Mouse (Mus musculus): Measurements from ENCODE around the gene Cxcr5.

The Cxcr5 gene

DNA sequence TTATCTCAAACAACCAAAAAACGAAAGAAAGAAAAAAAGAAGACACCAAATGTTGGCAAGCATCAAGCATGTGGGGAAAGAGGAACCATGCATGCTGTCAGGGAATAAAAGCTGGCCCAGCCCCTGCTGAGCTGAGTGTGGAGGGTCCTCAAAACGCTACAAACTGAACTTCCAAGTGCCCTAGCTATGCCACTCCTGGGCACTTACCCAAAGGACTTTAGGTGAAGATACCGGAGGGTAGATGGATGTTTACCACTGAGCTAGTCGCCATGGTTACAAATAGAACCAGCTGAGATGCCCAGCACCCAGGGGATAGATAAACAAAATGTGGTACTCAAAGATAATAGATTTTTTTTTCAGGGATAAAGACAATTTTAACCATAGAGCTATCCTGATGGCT, at the start of gene Cxcr5:
Gene Cxcr5 (minus strand): TSS at position 281 of the 400 bp plus-strand sequence.
- DNase-seq (ENCODE audit: low spot score): no peak

GRCm38 (mm10) chr9:44610371-44610770, 48.7 kb upstream of the Cxcr5 start:
- no peak for DNase-seq (ENCODE audit: low spot score)

DNA sequence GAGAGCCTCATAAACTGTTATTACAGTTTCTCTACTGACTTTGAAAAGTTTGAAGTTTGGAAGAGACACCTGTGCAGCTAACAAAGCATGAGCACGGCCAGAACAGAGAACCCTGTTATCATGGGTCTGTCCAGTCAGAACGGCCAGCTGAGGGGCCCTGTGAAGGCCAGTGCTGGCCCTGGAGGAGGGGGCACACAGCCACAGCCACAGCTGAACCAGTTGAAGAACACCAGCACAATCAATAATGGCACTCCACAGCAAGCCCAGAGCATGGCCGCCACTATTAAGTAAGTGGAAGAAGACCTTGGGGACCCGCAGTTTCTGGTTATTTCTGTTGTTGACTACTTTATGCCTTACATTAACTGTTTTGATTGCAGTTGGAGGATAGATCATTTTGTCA, 45.6 kb upstream of the Cxcr5 start:
- DNase-seq (ENCODE audit: low spot score): no peak

DNA sequence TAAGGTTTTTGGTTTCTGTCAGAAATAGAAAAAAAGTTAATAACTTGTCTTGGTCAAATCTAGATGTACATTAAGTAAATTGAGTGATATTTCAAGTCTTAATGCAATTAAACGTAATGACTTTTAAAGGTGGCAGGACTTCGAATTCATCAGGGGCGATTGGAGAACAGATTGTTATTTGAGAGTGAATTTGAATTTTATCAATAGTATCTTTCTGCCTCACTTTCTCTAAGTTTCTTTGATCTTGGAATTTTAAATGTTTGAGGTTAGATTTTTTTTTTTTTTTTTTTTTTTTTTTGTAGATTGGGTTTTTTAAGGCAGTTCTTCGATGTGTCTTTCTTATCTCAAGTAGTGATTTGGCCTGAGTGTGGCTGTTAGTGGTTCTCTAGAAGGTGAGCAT, 45.0 kb upstream of the Cxcr5 start:
- DNase-seq (ENCODE audit: low spot score): no peak

GRCm38 (mm10) chr9:44605616-44606165, 44.0 kb upstream of the Cxcr5 start:
- DNase-seq (ENCODE audit: low spot score): peak; percentile 23

- DNase-seq (ENCODE audit: low spot score): peak; percentile 74
Observed at GRCm38 (mm10) chr9:44604779-44605615, 43.3 kb upstream of the Cxcr5 start, which contains the start of gene Ddx6. Gene Ddx6 (plus strand): TSS chr9:44604892.

DNA sequence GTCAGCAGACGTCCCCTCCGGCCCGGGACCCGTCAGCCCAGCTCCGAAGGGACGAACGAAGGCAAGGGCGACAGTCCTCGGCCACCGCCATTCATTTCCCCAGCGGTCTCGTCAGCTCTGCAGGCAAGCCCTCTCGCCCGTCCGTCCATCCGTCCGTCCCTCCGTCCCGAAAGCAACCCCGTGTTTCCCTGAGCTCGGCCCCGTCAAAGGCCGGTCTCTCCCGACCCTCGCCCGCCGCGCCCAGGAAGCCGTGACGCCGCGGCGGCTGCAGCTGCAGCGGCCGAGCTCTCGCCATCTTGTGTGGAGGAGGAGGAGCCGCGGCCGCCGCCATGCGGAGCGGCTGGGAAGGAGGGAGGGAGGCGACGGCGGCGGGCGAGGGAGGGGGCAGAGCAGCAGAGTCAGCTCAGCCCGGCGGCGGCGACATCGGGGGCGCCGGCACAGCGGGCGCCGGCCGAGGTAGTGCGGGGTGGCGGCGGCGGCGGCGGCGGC, 42.7 kb upstream of the Cxcr5 start:
- DNase-seq (ENCODE audit: low spot score): peak; percentile 77

DNA sequence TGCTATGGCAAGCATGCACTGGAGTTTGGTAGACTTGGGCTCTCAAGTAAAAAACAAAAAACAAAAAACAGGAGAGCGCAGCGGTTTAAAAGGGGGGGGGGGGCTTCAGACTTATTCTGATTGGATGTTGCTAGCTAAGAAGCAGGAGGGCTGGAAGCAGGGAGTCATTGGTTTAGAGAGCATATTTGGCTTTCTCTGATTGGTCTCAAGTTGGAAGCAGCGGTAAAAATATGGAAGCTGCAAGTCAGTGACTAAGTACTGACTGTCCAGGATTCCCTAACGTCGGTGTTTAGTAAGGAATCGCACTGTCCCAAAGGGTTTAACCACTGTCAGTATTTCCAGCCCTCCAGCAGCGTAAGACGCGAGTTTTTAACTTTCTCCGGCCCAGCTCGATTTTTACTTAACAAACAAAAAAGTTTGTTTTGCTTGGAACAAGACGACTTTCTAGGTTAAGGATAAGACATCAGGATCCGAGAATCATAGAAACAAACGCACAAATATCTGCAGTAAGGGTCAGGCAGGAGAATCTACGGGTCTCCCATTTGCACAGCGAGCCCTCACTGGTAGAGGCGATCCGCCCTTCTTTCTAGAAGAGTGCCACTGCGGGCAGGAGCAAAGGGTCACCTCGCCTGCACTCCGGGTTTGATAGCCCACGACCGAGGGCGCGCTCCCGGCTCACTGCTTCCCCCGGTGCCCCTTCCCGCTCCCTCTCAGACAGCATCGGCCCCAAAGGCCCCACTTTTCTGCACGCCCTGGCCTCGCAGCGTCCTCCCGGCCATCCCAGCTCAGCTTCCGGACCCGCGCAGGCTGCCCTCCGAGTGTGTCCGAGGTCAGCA, 42.0 kb upstream of the Cxcr5 start:
- DNase-seq (ENCODE audit: low spot score): peak; percentile 81

GRCm38 (mm10) chr9:44602766-44603165, 41.1 kb upstream of the Cxcr5 start:
- no peak for DNase-seq (ENCODE audit: low spot score)

DNA sequence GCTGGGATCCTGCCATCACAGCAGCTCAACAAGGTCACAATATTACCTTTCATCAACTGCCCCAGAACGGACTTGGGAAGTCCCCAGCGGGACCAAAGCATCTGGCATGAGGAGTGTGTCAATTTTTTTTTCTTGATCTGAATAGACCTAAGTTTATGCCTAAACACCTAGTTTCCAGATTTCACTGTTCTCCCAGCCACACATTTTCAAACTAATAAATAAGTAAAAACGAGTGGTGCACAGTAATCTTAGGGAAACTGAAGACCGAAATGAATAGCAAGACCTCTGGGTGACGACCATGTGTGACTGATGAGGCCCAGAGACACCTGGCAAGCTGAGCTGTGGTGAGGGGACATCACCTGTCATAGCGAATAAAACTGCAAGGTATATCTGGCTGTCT, 39.1 kb upstream of the Cxcr5 start:
- DNase-seq (ENCODE audit: low spot score): no peak

DNA sequence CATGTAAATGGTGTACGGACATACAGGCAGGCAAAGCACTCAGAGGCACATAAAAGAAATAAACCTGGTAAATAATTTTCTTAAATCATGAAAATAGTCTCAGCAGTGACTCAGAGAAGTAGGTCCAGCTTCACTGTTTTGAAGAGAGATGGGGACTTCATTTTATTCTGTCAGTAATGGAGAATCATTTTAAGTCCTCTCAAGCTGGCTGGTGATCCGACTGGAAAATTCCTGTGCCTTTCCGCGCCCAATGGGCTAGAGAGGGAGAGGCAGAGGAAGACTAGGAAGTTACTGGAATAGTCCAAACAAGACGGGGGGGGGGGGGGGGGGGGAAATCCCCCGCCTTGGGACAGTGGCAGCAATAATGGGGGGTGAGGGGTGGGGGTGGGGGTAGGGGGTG, 37.9 kb upstream of the Cxcr5 start:
- DNase-seq (ENCODE audit: low spot score): peak; percentile 27

DNA sequence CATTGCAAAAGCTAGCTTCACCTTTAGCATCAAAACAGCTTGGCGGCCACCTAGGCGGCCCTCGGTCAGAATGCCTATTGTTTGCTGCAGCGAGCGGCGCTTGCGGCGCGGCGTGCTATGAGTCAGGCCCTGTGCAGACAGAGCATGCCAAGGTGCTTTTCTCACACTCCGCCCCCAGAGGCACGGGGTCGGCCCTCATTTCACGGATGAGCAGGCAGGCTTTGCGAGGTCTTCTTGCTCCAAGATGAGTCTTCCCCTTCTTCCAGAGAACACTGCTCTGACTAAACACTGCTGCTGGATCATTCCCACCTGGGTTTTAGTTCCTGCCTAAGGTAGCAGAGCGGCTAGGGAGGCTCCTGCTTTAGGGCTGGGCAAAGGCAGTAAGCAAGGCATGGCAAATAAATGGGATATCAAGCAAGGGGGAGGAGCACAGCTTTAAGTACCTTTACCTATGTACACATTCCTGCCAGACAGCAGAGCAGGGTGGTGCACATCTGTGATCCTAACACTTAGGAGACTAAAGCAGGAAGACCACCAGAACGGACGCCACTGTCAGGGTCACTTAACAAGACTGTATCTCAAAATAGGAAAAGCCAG, 37.3 kb upstream of the Cxcr5 start:
- DNase-seq (ENCODE audit: low spot score): no peak

- DNase-seq (ENCODE audit: low spot score): no peak
Observed at GRCm38 (mm10) chr9:44597742-44598141, 36.1 kb upstream of the Cxcr5 start.

DNA sequence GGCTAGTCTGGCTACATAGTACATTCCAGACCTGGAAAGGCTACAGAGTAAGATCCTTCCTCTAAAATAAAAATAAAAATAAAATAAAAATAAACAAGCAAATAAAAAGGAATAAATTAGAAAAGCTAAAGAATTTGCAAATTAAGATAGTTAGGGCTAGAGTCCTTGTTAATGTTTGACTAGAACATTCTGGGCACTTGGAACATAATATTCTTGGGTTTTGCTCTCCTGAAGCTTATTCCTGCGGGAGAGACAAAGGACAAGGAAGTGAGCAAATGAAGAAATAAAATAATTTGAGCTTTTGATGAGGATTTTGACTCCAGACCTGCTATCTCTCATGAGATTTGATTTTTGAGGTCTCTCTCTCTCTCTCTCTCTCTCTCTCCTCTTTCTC, 33.9 kb upstream of the Cxcr5 start:
- DNase-seq (ENCODE audit: low spot score): no peak

DNA sequence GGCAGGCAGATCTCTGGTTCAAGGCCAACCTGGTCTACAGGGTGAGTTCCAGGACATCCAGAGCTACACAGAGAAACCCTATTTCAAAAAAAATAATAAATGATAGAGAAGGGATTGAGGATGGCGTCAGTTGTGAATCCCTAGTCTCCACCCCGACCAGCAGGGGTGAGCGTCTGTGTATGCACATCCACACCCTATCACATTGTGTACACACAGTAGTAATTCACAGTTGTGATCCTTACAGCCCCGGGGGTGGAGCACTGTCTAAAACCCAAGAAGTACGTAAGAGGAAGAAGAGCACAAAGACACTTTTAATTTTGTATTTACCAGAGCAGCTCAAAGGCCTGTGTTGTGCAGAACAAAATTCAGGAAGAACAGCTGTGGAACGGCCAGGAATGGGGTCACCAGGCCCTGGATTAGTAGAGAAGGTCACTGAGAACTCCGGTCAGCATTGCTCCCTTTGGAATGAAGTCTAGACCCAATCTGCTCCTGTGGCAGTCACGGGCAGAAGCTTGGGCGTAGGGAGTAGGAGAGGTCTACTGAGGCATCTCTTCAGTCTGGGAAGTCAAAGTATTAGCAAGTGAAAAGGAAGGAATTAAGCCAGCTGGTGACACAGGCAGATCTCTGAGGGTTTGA, 33.3 kb upstream of the Cxcr5 start:
- no peak for DNase-seq (ENCODE audit: low spot score)

GRCm38 (mm10) chr9:44593886-44594285, 32.2 kb upstream of the Cxcr5 start:
- no peak for DNase-seq (ENCODE audit: low spot score)

DNA sequence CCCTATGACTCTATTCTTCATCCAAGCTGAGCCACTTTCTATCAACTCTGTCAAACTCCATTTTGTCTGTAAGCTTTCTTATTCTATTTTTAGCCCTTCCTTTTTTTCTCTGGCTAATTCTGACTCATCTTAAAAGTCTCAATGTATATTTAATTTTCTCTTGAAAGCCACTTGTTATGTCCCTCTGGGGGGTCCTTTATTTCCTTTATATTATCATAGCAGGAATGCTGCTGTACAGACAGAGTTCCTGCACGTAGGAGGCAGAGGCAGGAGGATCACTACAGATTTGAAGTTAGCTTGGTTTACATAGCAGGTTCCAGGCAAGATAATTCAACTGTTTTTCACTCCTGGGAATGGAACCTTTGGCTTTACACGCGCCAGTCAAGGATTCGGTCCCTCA, 31.5 kb upstream of the Cxcr5 start:
- DNase-seq (ENCODE audit: low spot score): no peak

DNA sequence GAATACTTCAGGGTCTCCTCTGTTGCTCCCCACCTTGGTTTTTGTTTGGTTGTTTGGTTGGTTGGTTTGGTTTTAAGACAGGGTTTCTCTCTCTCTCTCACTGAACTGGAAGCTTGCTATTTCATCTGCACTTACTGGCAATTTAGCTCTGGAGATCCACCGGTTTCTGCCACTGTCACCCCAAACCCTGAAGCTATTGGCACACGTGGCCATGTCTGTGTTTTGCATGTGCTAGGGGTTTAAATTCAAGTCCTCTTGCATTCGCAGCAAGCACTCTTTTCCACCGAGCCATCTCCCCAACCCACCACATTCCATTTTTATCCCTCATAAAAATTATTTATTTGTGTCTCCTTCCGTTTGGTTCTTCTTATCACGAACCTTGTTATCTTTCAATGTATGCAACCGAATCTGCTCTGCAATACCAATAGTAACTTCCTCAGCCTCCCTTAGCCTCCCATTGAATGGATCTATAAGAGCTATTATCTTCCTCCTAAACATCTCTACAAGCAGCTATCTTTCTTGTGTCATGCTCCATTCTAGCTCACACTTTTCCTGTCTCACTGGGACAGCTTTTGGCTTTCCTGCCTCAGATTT, 30.0 kb upstream of the Cxcr5 start:
- no peak for DNase-seq (ENCODE audit: low spot score)

GRCm38 (mm10) chr9:44590969-44591368, 29.3 kb upstream of the Cxcr5 start:
- DNase-seq (ENCODE audit: low spot score): peak; percentile 41

DNA sequence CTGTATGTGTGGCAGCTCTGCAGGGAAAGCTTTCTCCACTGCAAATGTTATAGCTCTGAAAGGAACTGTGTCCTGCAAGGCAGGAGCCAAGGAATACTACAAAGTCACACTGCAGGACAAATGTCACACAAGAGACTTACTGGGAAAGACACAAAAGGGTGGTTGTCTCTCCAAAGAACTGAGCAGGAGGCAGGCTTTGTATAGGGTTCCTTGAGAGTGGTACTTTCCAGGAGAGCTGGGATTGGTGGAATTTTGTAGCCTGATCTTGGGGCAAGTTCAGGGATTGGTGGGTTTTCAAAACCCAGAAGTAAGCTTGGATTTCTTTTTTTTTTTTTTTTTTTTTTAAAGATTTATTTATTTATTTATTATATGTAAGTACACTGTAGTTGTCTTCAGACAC, 27.4 kb upstream of the Cxcr5 start:
- no peak for DNase-seq (ENCODE audit: low spot score)

DNA sequence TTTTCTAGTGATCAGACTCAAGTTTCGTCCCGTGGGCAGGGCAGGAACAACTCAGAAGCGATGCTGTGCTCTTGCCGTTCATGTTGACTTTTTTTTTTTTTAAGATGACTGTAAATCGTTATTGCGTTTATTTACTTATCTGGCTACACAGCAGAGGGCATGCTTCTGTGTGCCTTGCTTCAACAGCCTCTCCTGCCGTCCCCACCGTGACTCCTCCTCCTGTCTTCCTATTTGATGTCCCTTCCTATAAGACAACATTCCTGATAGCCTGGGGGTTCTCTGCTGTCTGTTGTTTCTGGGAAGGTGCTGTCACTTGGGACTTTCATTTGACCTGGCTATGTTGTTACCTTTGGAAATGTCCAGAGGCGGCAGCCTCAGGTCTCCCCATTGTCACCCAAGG, 26.9 kb upstream of the Cxcr5 start:
- DNase-seq (ENCODE audit: low spot score): no peak

All from lung, postnatal 25 days (tissue).